Mouse (Mus musculus): ENCODE measurements at regions not wholly inside any gene's neighbourhood (a gene's known extent, or its start where the extent isn't known, plus 50 kb on each side); places are given as distances from the start of the nearest gene placed in this dataset.

GRCm38 (mm10) chr13:112228846-112229245, 59.4 kb upstream of the Ankrd55 start:
- no peaks in the 10 kb centered on the region for H3K9me3 ChIP-seq (ENCODE audit: low read length)
- no peak overlapping the region for H3K27ac ChIP-seq (ENCODE audit: low read depth, low read length)
- ATAC-seq (ENCODE audit: low FRiP score) (no peak), DNase-seq (ENCODE audit: low spot score) (no peak)
- no peaks in the 10 kb centered on the region for H3K27me3 ChIP-seq (ENCODE audit: insufficient read depth, low read length)
- H3K4me1 ChIP-seq (ENCODE audit: insufficient read depth, low read length) = no peaks in the 10 kb centered on the region
- 86% methylated on average over 4 of the region's 4 CpGs for WGBS
- H3K4me2 ChIP-seq (ENCODE audit: low read depth, low read length, poor library complexity, severe bottlenecking) = no peak overlapping the region
- H3K36me3 ChIP-seq (ENCODE audit: insufficient read depth, low read length) = no peaks in the 10 kb centered on the region
- no peak overlapping the region for H3K4me3 ChIP-seq (ENCODE audit: low read depth, low read length)
- TF ChIP-seq CTCF (IDR thresholded peaks at IDR 0.05) = no peak
- no peak overlapping the region for H3K9ac ChIP-seq (replicated peaks; ENCODE audit: low read length, poor library complexity, severe bottlenecking)

- H3K27ac ChIP-seq (ENCODE audit: low read depth, low read length) = no peak overlapping the region
- 75% methylated on average over 3 of the region's 3 CpGs for WGBS
- H3K4me2 ChIP-seq (ENCODE audit: low read depth, low read length, poor library complexity, severe bottlenecking) = no peak overlapping the region
- H3K9ac ChIP-seq (replicated peaks; ENCODE audit: low read length, poor library complexity, severe bottlenecking) = no peak overlapping the region
- no peaks in the 10 kb centered on the region for H3K36me3 ChIP-seq (ENCODE audit: insufficient read depth, low read length)
- DNase-seq (ENCODE audit: low spot score) = no peak
- no peak for ATAC-seq (ENCODE audit: low FRiP score)
- H3K27me3 ChIP-seq (ENCODE audit: insufficient read depth, low read length) = no peaks in the 10 kb centered on the region
- no peaks in the 10 kb centered on the region for H3K4me1 ChIP-seq (ENCODE audit: insufficient read depth, low read length)
- H3K4me3 ChIP-seq (ENCODE audit: low read depth, low read length) = no peak overlapping the region
- no peak for TF ChIP-seq CTCF (IDR thresholded peaks at IDR 0.05)
- H3K9me3 ChIP-seq (ENCODE audit: low read length) = no peaks in the 10 kb centered on the region
Observed at GRCm38 (mm10) chr13:112230176-112230575, 58.1 kb upstream of the Ankrd55 start.

GRCm38 (mm10) chr13:112234695-112235094, 53.6 kb upstream of the Ankrd55 start:
- no peaks in the 10 kb centered on the region for H3K36me3 ChIP-seq (ENCODE audit: insufficient read depth, low read length)
- DNase-seq (ENCODE audit: low spot score) (no peak), ATAC-seq (ENCODE audit: low FRiP score) (no peak)
- H3K9me3 ChIP-seq (ENCODE audit: low read length) = no peaks in the 10 kb centered on the region
- no peak overlapping the region for H3K9ac ChIP-seq (replicated peaks; ENCODE audit: low read length, poor library complexity, severe bottlenecking)
- no peak overlapping the region for H3K4me2 ChIP-seq (ENCODE audit: low read depth, low read length, poor library complexity, severe bottlenecking)
- no peak for TF ChIP-seq CTCF (IDR thresholded peaks at IDR 0.05)
- H3K27me3 ChIP-seq (ENCODE audit: insufficient read depth, low read length) = no peaks in the 10 kb centered on the region
- H3K4me3 ChIP-seq (ENCODE audit: low read depth, low read length) = no peak overlapping the region
- no peaks in the 10 kb centered on the region for H3K4me1 ChIP-seq (ENCODE audit: insufficient read depth, low read length)
- H3K27ac ChIP-seq (ENCODE audit: low read depth, low read length) = no peak overlapping the region
- 90% methylated on average over 6 of the region's 6 CpGs for WGBS

- Histone ChIP-seq H3K9ac (replicated peaks; ENCODE audit: low read length, poor library complexity, severe bottlenecking) (no peak overlapping the region), H3K4me1 (ENCODE audit: insufficient read depth, low read length) (no peaks in the 10 kb centered on the region), H3K36me3 (ENCODE audit: insufficient read depth, low read length) (no peaks in the 10 kb centered on the region), H3K4me2 (ENCODE audit: low read depth, low read length, poor library complexity, severe bottlenecking) (no peak overlapping the region), H3K27me3 (ENCODE audit: insufficient read depth, low read length) (no peaks in the 10 kb centered on the region), H3K4me3 (ENCODE audit: low read depth, low read length) (no peak overlapping the region), H3K27ac (ENCODE audit: low read depth, low read length) (no peak overlapping the region), H3K9me3 (ENCODE audit: low read length) (no peaks in the 10 kb centered on the region)
- no peak for TF ChIP-seq CTCF (IDR thresholded peaks at IDR 0.05)
- no peak for ATAC-seq (ENCODE audit: low FRiP score)
- no peak for DNase-seq (ENCODE audit: low spot score)
- WGBS = 60% methylated on average over 6 of the region's 6 CpGs
Observed at GRCm38 (mm10) chr13:112236956-112237355, 51.3 kb upstream of the Ankrd55 start.

GRCm38 (mm10) chr13:112237377-112237776, 50.9 kb upstream of the Ankrd55 start:
- no peak for TF ChIP-seq CTCF (IDR thresholded peaks at IDR 0.05)
- H3K36me3 ChIP-seq (ENCODE audit: insufficient read depth, low read length) = no peaks in the 10 kb centered on the region
- 71% methylated on average over 5 of the region's 5 CpGs for WGBS
- H3K4me3 ChIP-seq (ENCODE audit: low read depth, low read length) = no peak overlapping the region
- no peaks in the 10 kb centered on the region for H3K27me3 ChIP-seq (ENCODE audit: insufficient read depth, low read length)
- H3K27ac ChIP-seq (ENCODE audit: low read depth, low read length) = no peak overlapping the region
- H3K9ac ChIP-seq (replicated peaks; ENCODE audit: low read length, poor library complexity, severe bottlenecking) = no peak overlapping the region
- DNase-seq (ENCODE audit: low spot score) (no peak), ATAC-seq (ENCODE audit: low FRiP score) (no peak)
- no peak overlapping the region for H3K4me2 ChIP-seq (ENCODE audit: low read depth, low read length, poor library complexity, severe bottlenecking)
- H3K9me3 ChIP-seq (ENCODE audit: low read length) = no peaks in the 10 kb centered on the region
- no peaks in the 10 kb centered on the region for H3K4me1 ChIP-seq (ENCODE audit: insufficient read depth, low read length)

- Histone ChIP-seq H3K27me3 (ENCODE audit: insufficient read depth, low read length) (no peaks in the 10 kb centered on the region), H3K4me2 (ENCODE audit: low read depth, low read length, poor library complexity, severe bottlenecking) (no peak overlapping the region), H3K4me3 (ENCODE audit: low read depth, low read length) (no peak overlapping the region), H3K27ac (ENCODE audit: low read depth, low read length) (no peak overlapping the region), H3K9ac (replicated peaks; ENCODE audit: low read length, poor library complexity, severe bottlenecking) (no peak overlapping the region), H3K4me1 (ENCODE audit: insufficient read depth, low read length) (no peaks in the 10 kb centered on the region), H3K9me3 (ENCODE audit: low read length) (no peaks in the 10 kb centered on the region), H3K36me3 (ENCODE audit: insufficient read depth, low read length) (no peaks in the 10 kb centered on the region)
- no peak for TF ChIP-seq CTCF (IDR thresholded peaks at IDR 0.05)
- 67% methylated on average over 4 of the region's 4 CpGs for WGBS
- ATAC-seq (ENCODE audit: low FRiP score) = no peak
- DNase-seq (ENCODE audit: low spot score) = no peak
Observed at GRCm38 (mm10) chr13:112237917-112238316, 50.3 kb upstream of the Ankrd55 start.
